ENCODE assay signal across 8 mouse cellular contexts in genomic region chr11:119258572-119259322, GRCm38 (mm10). TPM values are rescaled to one million over a fixed set of nuclear protein-coding genes. Genes with fewer than 3 reads are reported as not detected.
DNase-seq lines count a peak whose midpoint lies in the region; ATAC-seq lines count a peak whose summit lies in the region.

No protein-coding gene starts in this region.

- ATAC-seq in hindbrain, embryonic 13.5 days (ENCODE audit: low FRiP score): peak; percentile 72
- peak; percentile 73 for ATAC-seq in lung, embryonic 15.5 days (ENCODE audit: borderline replicate concordance, extremely low read depth, low FRiP score, low TSS enrichment)
- peak; percentile 78 for ATAC-seq in neural tube, embryonic 15.5 days (ENCODE audit: low FRiP score)

- H3K9me3 ChIP-seq in hindbrain, embryonic 13.5 days: no peaks in the 10 kb centered on the region
- H3K9me3 ChIP-seq in lung, embryonic 15.5 days: no peaks in the 10 kb centered on the region
- H3K9me3 ChIP-seq in neural tube, embryonic 15.5 days (replicated peaks): no peaks in the 10 kb centered on the region

- H3K4me2 ChIP-seq in hindbrain, embryonic 13.5 days: peak overlapping the region; percentile 49
- peak overlapping the region; percentile 54 for H3K4me2 ChIP-seq in lung, embryonic 15.5 days
- peak overlapping the region; percentile 50 for H3K4me2 ChIP-seq in neural tube, embryonic 15.5 days

- peak; percentile 86 for DNase-seq in ZHBTc4 (ENCODE audit: low read depth, low spot score)
- DNase-seq in cerebellum, postnatal 25 days: peak; percentile 73 to 79
- DNase-seq in frontal cortex, postnatal 36 days (ENCODE audit: low spot score in 2 of 2): peak; percentile 60 to 64
- DNase-seq in layer of hippocampus, postnatal 10 days (ENCODE audit: low spot score in 2 of 2): peak; percentile 67 to 74
- peak; percentile 51 to 60 for DNase-seq in thymus, postnatal 36 days

- no peaks in the 10 kb centered on the region for H3K27me3 ChIP-seq in hindbrain, embryonic 13.5 days
- no peaks in the 10 kb centered on the region for H3K27me3 ChIP-seq in lung, embryonic 15.5 days
- H3K27me3 ChIP-seq in neural tube, embryonic 15.5 days (replicated peaks): no peaks in the 10 kb centered on the region

- H3K36me3 ChIP-seq in hindbrain, embryonic 13.5 days: peaks cover 48% of the 10 kb centered on the region
- no peaks in the 10 kb centered on the region for H3K36me3 ChIP-seq in lung, embryonic 15.5 days
- H3K36me3 ChIP-seq in neural tube, embryonic 15.5 days: no peaks in the 10 kb centered on the region

- H3K9ac ChIP-seq in hindbrain, embryonic 13.5 days: peak overlapping the region; percentile 55; the same call in 1 of the 2 replicates
- H3K9ac ChIP-seq in lung, embryonic 15.5 days: peak overlapping the region; percentile 14; the same call in 1 of the 2 replicates
- H3K9ac ChIP-seq in neural tube, embryonic 15.5 days (replicated peaks): peak overlapping the region; percentile 26

- peak overlapping the region; percentile 28 for H3K4me3 ChIP-seq in hindbrain, embryonic 13.5 days
- peak overlapping the region; percentile 26 for H3K4me3 ChIP-seq in lung, embryonic 15.5 days
- peak overlapping the region; percentile 30 for H3K4me3 ChIP-seq in neural tube, embryonic 15.5 days (replicated peaks)

- 67% methylated on average over 23 of the region's 23 CpGs for WGBS in hindbrain, embryonic 13.5 days
- 55% methylated on average over 23 of the region's 23 CpGs for WGBS in lung, embryonic 15.5 days
- 68% methylated on average over 23 of the region's 23 CpGs for WGBS in neural tube, embryonic 15.5 days

- peak overlapping the region; percentile 71 for H3K27ac ChIP-seq in hindbrain, embryonic 13.5 days
- H3K27ac ChIP-seq in lung, embryonic 15.5 days: 0 out of 2 replicates have a peak overlapping the region, but pooled peaks have one; percentile 23
- peak overlapping the region; percentile 56 for H3K27ac ChIP-seq in neural tube, embryonic 15.5 days (replicated peaks)

- H3K4me1 ChIP-seq in hindbrain, embryonic 13.5 days (replicated peaks): peaks cover 13% of the 10 kb centered on the region; the same call in 1 of the 2 replicates
- peaks cover 9% of the 10 kb centered on the region; the same call in 1 of the 2 replicates for H3K4me1 ChIP-seq in lung, embryonic 15.5 days
- H3K4me1 ChIP-seq in neural tube, embryonic 15.5 days: peaks cover 4% of the 10 kb centered on the region; the same call in 1 of the 2 replicates

RNA-seq across cellular contexts. Expression of gene Gaa, which starts 8.9 kb away (rescaled TPM):
- polyA plus RNA-seq in hindbrain, embryonic 13.5 days (2015; fragmentation: Nextera tagmentation; extraction: Ambion mirVana): 59.6 and 62.3 TPM in 2 replicates
- 100 to 1,000 TPM; 131 to 136 TPM for total RNA-seq in layer of hippocampus, postnatal 10 days (2021)
- 61.5 and 66.1 TPM in 2 replicates for polyA plus RNA-seq in lung, embryonic 15.5 days (2015; fragmentation: Nextera tagmentation; extraction: Ambion mirVana)
- polyA plus RNA-seq in neural tube, embryonic 15.5 days (2015; fragmentation: Nextera tagmentation; extraction: Ambion mirVana): 102 and 105 TPM in 2 replicates

RNA-seq across cellular contexts. Expression of gene Ccdc40, which starts 30.4 kb away (rescaled TPM):
- 14.6 and 18.0 TPM in 2 replicates for polyA plus RNA-seq in hindbrain, embryonic 13.5 days (2015; fragmentation: Nextera tagmentation; extraction: Ambion mirVana)
- total RNA-seq in layer of hippocampus, postnatal 10 days (2021): 1 to 10 TPM; 4.8 to 5.2 TPM
- 4.9 and 5.7 TPM in 2 replicates for polyA plus RNA-seq in lung, embryonic 15.5 days (2015; fragmentation: Nextera tagmentation; extraction: Ambion mirVana)
- 12.6 and 13.2 TPM in 2 replicates for polyA plus RNA-seq in neural tube, embryonic 15.5 days (2015; fragmentation: Nextera tagmentation; extraction: Ambion mirVana)

RNA-seq across cellular contexts. Expression of gene Tbc1d16, which starts 30.4 kb away (rescaled TPM):
- 57.4 and 61.1 TPM in 2 replicates for polyA plus RNA-seq in hindbrain, embryonic 13.5 days (2015; fragmentation: Nextera tagmentation; extraction: Ambion mirVana)
- 100 to 1,000 TPM; 111 to 115 TPM for total RNA-seq in layer of hippocampus, postnatal 10 days (2021)
- 19.9 and 20.9 TPM in 2 replicates for polyA plus RNA-seq in lung, embryonic 15.5 days (2015; fragmentation: Nextera tagmentation; extraction: Ambion mirVana)
- 43.9 and 47.4 TPM in 2 replicates for polyA plus RNA-seq in neural tube, embryonic 15.5 days (2015; fragmentation: Nextera tagmentation; extraction: Ambion mirVana)

RNA-seq across cellular contexts. Expression of gene Eif4a3, which starts 41.1 kb away (rescaled TPM):
- 266 and 296 TPM in 2 replicates for polyA plus RNA-seq in hindbrain, embryonic 13.5 days (2015; fragmentation: Nextera tagmentation; extraction: Ambion mirVana)
- 10 to 100 TPM; 88.9 to 93.0 TPM for total RNA-seq in layer of hippocampus, postnatal 10 days (2021)
- polyA plus RNA-seq in lung, embryonic 15.5 days (2015; fragmentation: Nextera tagmentation; extraction: Ambion mirVana): 369 and 387 TPM in 2 replicates
- polyA plus RNA-seq in neural tube, embryonic 15.5 days (2015; fragmentation: Nextera tagmentation; extraction: Ambion mirVana): 241 and 279 TPM in 2 replicates

RNA-seq across cellular contexts. Expression of gene Card14, which starts 48.8 kb away (rescaled TPM):
- 0.06 and 0.09 TPM in 2 replicates for polyA plus RNA-seq in hindbrain, embryonic 13.5 days (2015; fragmentation: Nextera tagmentation; extraction: Ambion mirVana)
- under 1 TPM; 0.25 to 0.38 TPM for total RNA-seq in layer of hippocampus, postnatal 10 days (2021)
- 0.05 and 0.09 TPM in 2 replicates for polyA plus RNA-seq in lung, embryonic 15.5 days (2015; fragmentation: Nextera tagmentation; extraction: Ambion mirVana)
- 0.33 and 0.69 TPM in 2 replicates for polyA plus RNA-seq in neural tube, embryonic 15.5 days (2015; fragmentation: Nextera tagmentation; extraction: Ambion mirVana)

Comparison
In these comparisons a context has a peak if more than half of its experiments do, and no peak if none do; other contexts are left out.
1. Peak in every context shown above with its lines: DNase-seq, ATAC-seq, H3K4me3 ChIP-seq and H3K27ac ChIP-seq.